Mouse (Mus musculus) C2C12 (cell line): ENCODE data around the gene 1110032F04Rik.

Source experiments
- CTCF ChIP-seq: IDR thresholded peaks from one replicate; pipeline ENCODE4 v1.5.1; 2011; ENCODE audit not compliant: control insufficient read depth, insufficient read depth, insufficient read length
- FOSL1 ChIP-seq: IDR thresholded peaks from one replicate; pipeline ENCODE4 v1.8.0; 2011; ENCODE audit warnings: mild to moderate bottlenecking, low read length; ENCODE audit not compliant: poor library complexity, insufficient read depth, severe bottlenecking

- TF ChIP-seq CTCF = no peak
- no peak for TF ChIP-seq FOSL1
Observed at GRCm38 (mm10) chr3:68886845-68887244, 17.5 kb downstream of the 1110032F04Rik start.
